Mouse (Mus musculus) testis, adult 2 months (tissue): ENCODE results near the gene Xylt1.

ENCODE experiments used
- CTCF ChIP-seq: fragments of 200-500 bp; IDR thresholded peaks from 2 replicates; pipeline ENCODE4 v1.5.1; 2012; ENCODE audit warnings: low read depth, mild to moderate bottlenecking, inconsistent platforms, low read length, moderate library complexity; ENCODE audit not compliant: control insufficient read depth, insufficient read depth, insufficient replicate concordance
- POLR2A ChIP-seq: fragments of 200-500 bp; IDR thresholded peaks from 2 replicates; pipeline ENCODE4 v1.6.1; 2012; ENCODE audit warnings: low read depth, mild to moderate bottlenecking, inconsistent platforms, low read length, moderate library complexity; ENCODE audit not compliant: control insufficient read depth

DNA sequence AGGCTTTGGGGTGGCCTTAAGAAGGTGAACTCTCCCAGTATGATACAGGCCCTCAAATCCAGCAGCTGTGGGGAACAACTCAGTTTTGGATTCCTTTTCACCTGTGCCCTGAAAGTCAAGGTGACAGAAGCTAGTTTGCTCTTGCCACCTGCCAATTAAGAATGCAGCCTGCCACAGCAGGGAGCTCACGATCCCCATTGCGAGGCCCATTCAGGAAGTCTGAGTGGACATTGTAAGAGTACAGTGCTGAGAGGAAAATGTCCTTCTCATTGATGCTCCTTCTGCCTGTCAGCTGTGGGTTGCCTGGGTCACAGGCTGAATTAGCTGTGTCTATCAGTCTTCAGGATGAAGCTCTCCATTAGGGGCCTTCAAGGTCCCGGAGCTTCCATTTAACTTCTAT lies 49.1 kb downstream of the Xylt1 start:
- TF ChIP-seq POLR2A = no peak
- TF ChIP-seq CTCF = no peak
